Mouse (Mus musculus) C2C12 (cell line): ENCODE data around the gene Fer1l5. TPM values are rescaled to one million over a fixed set of nuclear protein-coding genes. Genes with fewer than 3 reads are reported as not detected.
A peak's percentile ranks its signal among the peaks of the same experiment; 100 is the strongest.

ENCODE experiments used
- H3K27me3 ChIP-seq: one replicate; pipeline ENCODE4 v1.6.1; 2011; ENCODE audit not compliant: control insufficient read depth, insufficient read depth, insufficient read length
- H3K36me3 ChIP-seq: one replicate; pipeline ENCODE4 v1.6.1; 2011; ENCODE audit not compliant: control insufficient read depth, insufficient read depth
- H3K4me3 ChIP-seq: one replicate; pipeline ENCODE4 v1.5.1; 2011; ENCODE audit warnings: mild to moderate bottlenecking, control low read depth; ENCODE audit not compliant: poor library complexity, insufficient read depth, severe bottlenecking
- H3K79me2 ChIP-seq: one replicate; pipeline ENCODE4 v1.6.1; 2011; ENCODE audit not compliant: control insufficient read depth, insufficient read depth
- H3K79me3 ChIP-seq: one replicate; pipeline ENCODE4 v1.6.1; 2011; ENCODE audit warnings: low read depth, control low read depth
- H3ac ChIP-seq: one replicate; pipeline ENCODE3; 2011; ENCODE audit warnings: low read depth; ENCODE audit not compliant: control insufficient read depth, insufficient read length
- CEBPB ChIP-seq: IDR thresholded peaks from one replicate; pipeline ENCODE4 v1.6.1; 2011; ENCODE audit warnings: low read depth, mild to moderate bottlenecking, control low read depth, moderate library complexity
- CTCF ChIP-seq: IDR thresholded peaks from one replicate; pipeline ENCODE4 v1.5.1; 2011; ENCODE audit not compliant: control insufficient read depth, insufficient read depth, insufficient read length
- FOSL1 ChIP-seq: IDR thresholded peaks from one replicate; pipeline ENCODE4 v1.8.0; 2011; ENCODE audit warnings: mild to moderate bottlenecking, low read length; ENCODE audit not compliant: poor library complexity, insufficient read depth, severe bottlenecking
- MAX ChIP-seq: IDR thresholded peaks from one replicate; pipeline ENCODE4 v1.6.1; 2011; ENCODE audit warnings: mild to moderate bottlenecking, control low read depth
- MYOD1 ChIP-seq: IDR thresholded peaks from one replicate; pipeline ENCODE4 v1.6.1; 2011; ENCODE audit warnings: low read depth; ENCODE audit not compliant: control insufficient read depth, insufficient read length
- MYOG ChIP-seq: IDR thresholded peaks from one replicate; pipeline ENCODE4 v1.6.1; 2011; ENCODE audit not compliant: control insufficient read depth, insufficient read length; ENCODE audit errors: extremely low read depth
- USF1 ChIP-seq: IDR thresholded peaks from one replicate; pipeline ENCODE4 v1.6.1; 2011; ENCODE audit warnings: low read depth, mild to moderate bottlenecking, control low read depth, moderate library complexity
- microRNA-seq: library from miRNA; unstranded; fragments of <30 nt; microRNA quantifications from one replicate; pipeline ENCODE4, GENCODE M21; 2019; ENCODE audit warnings: borderline microRNAs expressed
- polyA plus RNA-seq: library from polyadenylated mRNA; unstranded; fragments of >200 nt; fragmentation: generic; extraction: Trizol; gene quantifications from one replicate; pipeline ENCODE4 v1.2.1, GENCODE M21; 2012; ENCODE audit warnings: missing spikeins

Fer1l5 gene
- polyA plus RNA-seq, 1 experiment: 0.14 TPM

DNA sequence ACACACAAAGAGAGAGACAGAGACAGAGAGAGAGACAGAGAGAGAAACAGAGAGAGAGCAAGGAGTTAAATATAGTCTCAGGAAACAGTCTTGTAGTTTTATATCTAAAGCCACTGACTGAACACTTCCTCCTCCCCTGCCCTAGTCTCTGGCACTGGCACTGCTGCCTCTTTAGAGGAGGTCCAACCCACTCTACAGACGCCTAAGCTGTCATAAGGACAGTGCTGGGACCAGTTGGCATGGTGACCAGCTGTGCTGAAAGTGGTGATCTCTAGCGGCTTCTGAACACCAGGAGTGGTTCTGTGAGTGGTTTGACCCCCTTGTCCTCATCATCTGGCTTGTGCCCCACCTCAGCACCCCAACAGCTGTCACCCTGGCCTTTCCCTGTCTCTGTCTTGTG, 89.7 kb downstream of the Fer1l5 start:
- Histone ChIP-seq H3K4me3 (no peak overlapping the region), H3K79me3 (no peaks in the 10 kb centered on the region), H3K36me3 (no peaks in the 10 kb centered on the region), H3K27me3 (no peaks in the 10 kb centered on the region), H3ac (no peak overlapping the region), H3K79me2 (no peaks in the 10 kb centered on the region)
- no peak for TF ChIP-seq FOSL1
- TF ChIP-seq MYOD1: no peak
- TF ChIP-seq USF1: no peak
- TF ChIP-seq CEBPB: no peak
- no peak for TF ChIP-seq MAX
- no peak for TF ChIP-seq MYOG
- no peak for TF ChIP-seq CTCF

GRCm38 (mm10) chr1:36465641-36466160, 93.6 kb downstream of the Fer1l5 start:
- no peak for TF ChIP-seq USF1
- no peak for TF ChIP-seq MYOD1
- TF ChIP-seq FOSL1: no peak
- no peak for TF ChIP-seq CEBPB
- no peak for TF ChIP-seq MYOG
- no peak for TF ChIP-seq CTCF
- no peak for TF ChIP-seq MAX
- no peaks in the 10 kb centered on the region for H3K79me2 ChIP-seq
- no peaks in the 10 kb centered on the region for H3K36me3 ChIP-seq
- no peaks in the 10 kb centered on the region for H3K27me3 ChIP-seq
- no peak overlapping the region for H3ac ChIP-seq
- H3K4me3 ChIP-seq: no peak overlapping the region
- H3K79me3 ChIP-seq: no peaks in the 10 kb centered on the region

- Histone ChIP-seq H3K36me3 (no peaks in the 10 kb centered on the region), H3K79me2 (peaks cover 7% of the 10 kb centered on the region), H3K4me3 (no peak overlapping the region), H3K79me3 (peaks cover 2% of the 10 kb centered on the region), H3K27me3 (no peaks in the 10 kb centered on the region), H3ac (no peak overlapping the region)
- TF ChIP-seq CTCF: no peak
Measured at GRCm38 (mm10) chr1:36467446-36467845, 95.4 kb downstream of the Fer1l5 start.

DNA sequence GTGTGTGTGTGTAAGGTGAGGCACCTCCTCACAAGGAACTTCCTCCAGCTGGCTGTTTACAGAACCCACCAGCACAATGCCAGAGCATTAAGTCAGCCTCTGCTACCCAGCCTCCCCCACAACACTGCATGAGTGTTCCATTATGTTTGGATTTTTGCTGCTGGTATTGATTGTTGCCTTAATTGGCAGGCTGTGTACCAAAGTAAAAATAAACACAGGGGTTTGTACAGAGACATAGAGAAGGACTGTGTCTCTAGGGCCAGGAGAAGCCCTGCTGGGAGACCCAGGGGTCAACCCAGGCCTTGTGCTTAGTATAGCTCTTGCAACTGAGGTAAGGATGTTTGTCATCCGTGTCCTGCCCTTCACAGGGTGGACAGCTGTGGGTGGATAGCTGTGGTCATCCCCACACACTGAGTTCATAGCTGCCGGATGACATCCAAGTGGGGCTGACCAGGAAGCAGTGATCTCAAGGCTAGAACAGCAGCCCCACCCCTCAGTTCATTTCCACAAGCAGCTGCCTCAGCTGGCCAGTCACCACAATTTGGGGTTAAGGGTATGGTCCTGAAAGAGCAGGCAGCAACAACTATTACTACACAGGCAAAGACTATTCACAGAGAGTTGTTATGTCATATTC, 97.8 kb downstream of the Fer1l5 start:
- Histone ChIP-seq H3K79me3 (peaks cover 19% of the 10 kb centered on the region), H3K36me3 (no peaks in the 10 kb centered on the region), H3K27me3 (no peaks in the 10 kb centered on the region), H3ac (no peak overlapping the region), H3K4me3 (no peak overlapping the region), H3K79me2 (peaks cover 32% of the 10 kb centered on the region)
- TF ChIP-seq FOSL1: no peak
- no peak for TF ChIP-seq MYOG
- no peak for TF ChIP-seq CTCF
- TF ChIP-seq MYOD1: peak; percentile 90
- no peak for TF ChIP-seq USF1
- TF ChIP-seq CEBPB: no peak

- H3K36me3 ChIP-seq: no peaks in the 10 kb centered on the region
- H3K27me3 ChIP-seq: no peaks in the 10 kb centered on the region
- peaks cover 47% of the 10 kb centered on the region for H3K79me2 ChIP-seq
- peak within 1 kb of the TSS; percentile 81 for H3ac ChIP-seq
- TF ChIP-seq MYOD1: no peak
- no peak for TF ChIP-seq MYOG
- TF ChIP-seq CEBPB: no peak
- no peak for TF ChIP-seq USF1
- peak; percentile 94 for TF ChIP-seq CTCF
- TF ChIP-seq MAX: no peak
- no peak for TF ChIP-seq FOSL1
- H3K79me3 ChIP-seq: peaks cover 22% of the 10 kb centered on the region
- H3K4me3 ChIP-seq: peak within 1 kb of the TSS; percentile 51
Measured at GRCm38 (mm10) chr1:36471181-36472105, 99.4 kb downstream of the Fer1l5 start, which contains the start of gene Cnnm4. Cnnm4 (plus strand) TSS chr1:36471620.

Small RNA genes lying within 50 kb of the gene (microRNA-seq; reads per million reads assigned to microRNA genes)
- gene Mir6898: 0.24 reads per million

Other genes starting within 250 kb of the Fer1l5 start
- 20.1 TPM for gene Uggt1, start 127.6 kb upstream of the Fer1l5 start, polyA plus RNA-seq
- 1.7 TPM for gene Neurl3, start 97.6 kb upstream of the Fer1l5 start, polyA plus RNA-seq
- gene Arid5a, start 64.6 kb upstream of the Fer1l5 start, polyA plus RNA-seq: 25.6 TPM
- gene Kansl3, start 3.1 kb upstream of the Fer1l5 start, polyA plus RNA-seq: 23.6 TPM
- gene Lman2l, start 73.0 kb downstream of the Fer1l5 start, polyA plus RNA-seq: 14.3 TPM
- gene Cnnm4, start 99.3 kb downstream of the Fer1l5 start, polyA plus RNA-seq: 6.2 TPM
- gene Cnnm3, start 139.6 kb downstream of the Fer1l5 start, polyA plus RNA-seq: 6.5 TPM
- gene Ankrd23, start 164.6 kb downstream of the Fer1l5 start, polyA plus RNA-seq: 1.1 TPM
- 0.05 TPM for gene Gm42417, start 167.1 kb downstream of the Fer1l5 start, polyA plus RNA-seq
- 7.8 TPM for gene Ankrd39, start 175.2 kb downstream of the Fer1l5 start, polyA plus RNA-seq
- 16.6 TPM for gene Sema4c, start 186.1 kb downstream of the Fer1l5 start, polyA plus RNA-seq